Comparison of ENCODE assay signal across 24 mouse cellular contexts in genomic region chr6:135914608-135915007, GRCm38 (mm10).
DNase-seq lines count a peak whose midpoint lies in the region; ATAC-seq and TF ChIP-seq lines count a peak whose summit lies in the region.
"Had no signal": no experiment of that assay in that cellular context is flagged by ENCODE, and none has a peak within 500 bp of the region (broad histone marks: within the 10 kb centered on the region; RNA-seq: fewer than 3 reads in every experiment).

No protein-coding gene starts in this region.

- no peaks in the 10 kb centered on the region for H3K9me3 ChIP-seq in liver, embryonic 14.5 days (ENCODE audit: control insufficient read depth, low read length)
- H3K9me3 ChIP-seq in ES-Bruce4 (replicated peaks; ENCODE audit: control insufficient read depth, insufficient read depth, low read length, poor library complexity, severe bottlenecking), result no peaks in the 10 kb centered on the region; the same call in 1 of the 2 replicates
- no peaks in the 10 kb centered on the region for H3K9me3 ChIP-seq in intestine, embryonic 15.5 days
- H3K9me3 ChIP-seq: limb, embryonic 10.5 days; neural tube, embryonic 15.5 days had no signal

- DNase-seq in heart, adult 11 months, result peak; percentile 65
- DNase-seq in heart, adult 8-10 months (ENCODE audit: low spot score), result no peak
- no peak for DNase-seq in liver, embryonic 14.5 days (ENCODE audit: low read depth in 3 of 3, low spot score in 3 of 3)
- DNase-seq in liver (no peak), ZHBTc4 (ENCODE audit: low read depth, low spot score) (peak; percentile 70)
- DNase-seq in urinary bladder, postnatal 36 days (ENCODE audit: low spot score in 2 of 2), result no peak
- DNase-seq: adrenal gland, postnatal 14 days; cerebellum, adult 11-12 months; cerebellum, postnatal 25 days; embryo, embryonic 11 days; gastrocnemius, adult 2 months; heart, postnatal 36 days; kidney, adult 2 months; kidney, postnatal 14 days; midbrain, embryonic 14.5 days; right cerebral cortex, postnatal 4 days; thymus, postnatal 25 days had no signal

- peak; percentile 29; the same call in 1 of the 2 replicates for TF ChIP-seq CTCF in liver, embryonic 14.5 days (IDR thresholded peaks at IDR 0.05; ENCODE audit: low read depth)
- peak; percentile 25 for TF ChIP-seq CTCF in ES-Bruce4 (IDR thresholded peaks at IDR 0.05; ENCODE audit: low read depth, low read length)

- no peak overlapping the region for H3K4me3 ChIP-seq in liver, embryonic 14.5 days (ENCODE audit: insufficient read depth in 1 of 2, low read depth in 2 of 2, low read length in 2 of 2)
- no peak overlapping the region for H3K4me3 ChIP-seq in ES-Bruce4 (ENCODE audit: low read depth, low read length)
- H3K4me3 ChIP-seq in intestine, embryonic 15.5 days (replicated peaks), result no peak overlapping the region
- H3K4me3 ChIP-seq: gastrocnemius, adult 2 months; limb, embryonic 10.5 days; neural tube, embryonic 15.5 days had no signal

- WGBS in liver, embryonic 14.5 days (ENCODE audit: insufficient replicate concordance), result 67% methylated on average over 5 of the region's 5 CpGs
- 89% methylated on average over 5 of the region's 5 CpGs for WGBS in intestine, embryonic 15.5 days

- no peak overlapping the region for H3K4me2 ChIP-seq in liver, embryonic 14.5 days (ENCODE audit: low read depth)
- H3K4me2 ChIP-seq in intestine, embryonic 15.5 days (replicated peaks), result no peak overlapping the region
- H3K4me2 ChIP-seq: liver, embryonic 11.5 days; neural tube, embryonic 15.5 days had no signal

- TF ChIP-seq POLR2A in ES-Bruce4 (IDR thresholded peaks at IDR 0.05; ENCODE audit: insufficient read depth, low read length), result no peak

- no peak for TF ChIP-seq EP300 in liver, embryonic 14.5 days (IDR thresholded peaks at IDR 0.05; ENCODE audit: low read depth)
- TF ChIP-seq EP300 in ES-Bruce4 (IDR thresholded peaks at IDR 0.05; ENCODE audit: insufficient read depth, low read depth, low read length), result no peak

- no peak for ATAC-seq in liver, embryonic 14.5 days (ENCODE audit: insufficient read depth)
- no peak for ATAC-seq in intestine, embryonic 15.5 days
- ATAC-seq: CD4-positive, CD25-positive, alpha-beta regulatory T cell, adult 4 months; forebrain, embryonic 16.5 days had no signal

- H3K9ac ChIP-seq in liver, embryonic 14.5 days (replicated peaks), result no peak overlapping the region
- no peak overlapping the region for H3K9ac ChIP-seq in ES-Bruce4 (ENCODE audit: low read depth, poor library complexity, severe bottlenecking)
- no peak overlapping the region for H3K9ac ChIP-seq in intestine, embryonic 15.5 days
- H3K9ac ChIP-seq: neural tube, embryonic 15.5 days had no signal

- H3K36me3 ChIP-seq in liver, embryonic 14.5 days (replicated peaks; ENCODE audit: control insufficient read depth, insufficient read depth, low read depth), result no peaks in the 10 kb centered on the region
- no peaks in the 10 kb centered on the region for H3K36me3 ChIP-seq in ES-Bruce4 (ENCODE audit: control insufficient read depth, insufficient read depth, low read length, poor library complexity, severe bottlenecking)
- no peaks in the 10 kb centered on the region for H3K36me3 ChIP-seq in intestine, embryonic 15.5 days
- H3K36me3 ChIP-seq: limb, embryonic 10.5 days; neural tube, embryonic 15.5 days had no signal

- no peaks in the 10 kb centered on the region for H3K27me3 ChIP-seq in liver, embryonic 14.5 days (ENCODE audit: control insufficient read depth, insufficient read depth, low read length)
- H3K27me3 ChIP-seq in ES-Bruce4 (ENCODE audit: control insufficient read depth, insufficient read depth, low read length, poor library complexity, severe bottlenecking), result no peaks in the 10 kb centered on the region; the same call in 1 of the 2 replicates
- no peaks in the 10 kb centered on the region for H3K27me3 ChIP-seq in intestine, embryonic 15.5 days (replicated peaks)
- H3K27me3 ChIP-seq: neural tube, embryonic 15.5 days had no signal

- no peak overlapping the region for H3K27ac ChIP-seq in liver, embryonic 14.5 days
- no peak overlapping the region for H3K27ac ChIP-seq in ES-Bruce4 (ENCODE audit: insufficient read depth, low read length)
- no peak overlapping the region for H3K27ac ChIP-seq in intestine, embryonic 15.5 days
- H3K27ac ChIP-seq: gastrocnemius, adult 2 months; limb, embryonic 10.5 days; neural tube, embryonic 15.5 days had no signal

- H3K4me1 ChIP-seq in liver, embryonic 14.5 days (replicated peaks; ENCODE audit: control insufficient read depth in 2 of 2, insufficient read depth in 2 of 2, low read length in 1 of 2), result no peaks in the 10 kb centered on the region
- H3K4me1 ChIP-seq in ES-Bruce4 (ENCODE audit: control insufficient read depth, insufficient read depth, low read length), result no peaks in the 10 kb centered on the region
- H3K4me1 ChIP-seq in intestine, embryonic 15.5 days (replicated peaks), result no peaks in the 10 kb centered on the region

Comparison
In these comparisons a context has a peak if more than half of its experiments do, and no peak if none do; other contexts are left out.
1. DNase-seq: peak in heart, adult 11 months (single experiment) and ZHBTc4 (single experiment); none in heart, adult 8-10 months (single experiment), liver, embryonic 14.5 days (0 of 3), liver (single experiment) and urinary bladder, postnatal 36 days (0 of 2).